Mouse (Mus musculus): ENCODE data around the gene Cdc73.

- TF ChIP-seq ZC3H11A (IDR thresholded peaks at IDR 0.05; ENCODE audit: low read depth, low read length) (no peak), UBTF (IDR thresholded peaks at IDR 0.05; ENCODE audit: low read depth, low read length) (no peak), POLR2A (IDR thresholded peaks at IDR 0.05; ENCODE audit: low read depth, low read length) (no peak), CTCF (conservative IDR thresholded peaks at IDR 0.05 in 1 of 2, IDR thresholded peaks at IDR 0.05 in 1 of 2; ENCODE audit: low read depth in 2 of 2, low read length in 2 of 2) (no peak), ZMIZ1 (IDR thresholded peaks at IDR 0.05; ENCODE audit: low read depth, low read length) (no peak), MAX (IDR thresholded peaks at IDR 0.05; ENCODE audit: low read length) (no peak), E2F4 (IDR thresholded peaks at IDR 0.05; ENCODE audit: insufficient replicate concordance, low read depth, low read length) (no peak), TCF12 (IDR thresholded peaks at IDR 0.05; ENCODE audit: low read depth, low read length) (no peak)
Measured at GRCm38 (mm10) chr1:143631337-143631736, 71.4 kb downstream of the Cdc73 start.
